Mouse (Mus musculus): ENCODE measurements at regions not wholly inside any gene's neighbourhood (a gene's known extent, or its start where the extent isn't known, plus 50 kb on each side); places are given as distances from the start of the nearest gene placed in this dataset.

GRCm38 (mm10) chr14:46461960-46462359 is 71.5 kb upstream of the Bmp4 start:
- H3K27ac ChIP-seq = no peak overlapping the region
- no peaks in the 10 kb centered on the region for H3K27me3 ChIP-seq (ENCODE audit: control insufficient read depth, insufficient read depth, low read length)
- no peaks in the 10 kb centered on the region for H3K9me3 ChIP-seq (ENCODE audit: control insufficient read depth, low read length)
- DNase-seq (ENCODE audit: low read depth in 3 of 3, low spot score in 3 of 3) (no peak), ATAC-seq (ENCODE audit: insufficient read depth) (no peak)
- no peak overlapping the region for H3K4me2 ChIP-seq (ENCODE audit: low read depth)
- 0 out of 4 replicates have a peak, but pooled peaks cover 0 to 2% of the 10 kb centered on the region in 2 experiments for H3K4me1 ChIP-seq (replicated peaks; ENCODE audit: control insufficient read depth in 2 of 2, insufficient read depth in 2 of 2, low read length in 1 of 2)
- no peak overlapping the region for H3K4me3 ChIP-seq (ENCODE audit: insufficient read depth in 1 of 2, low read depth in 2 of 2, low read length in 2 of 2)
- H3K36me3 ChIP-seq (replicated peaks; ENCODE audit: control insufficient read depth, insufficient read depth, low read depth) = no peaks in the 10 kb centered on the region
- TF ChIP-seq CTCF (IDR thresholded peaks at IDR 0.05; ENCODE audit: low read depth) (no peak), EP300 (IDR thresholded peaks at IDR 0.05; ENCODE audit: low read depth) (no peak)
- H3K9ac ChIP-seq (replicated peaks) = no peak overlapping the region
- 69% methylated on average over 4 of the region's 4 CpGs for WGBS (ENCODE audit: insufficient replicate concordance)

- H3K4me2 ChIP-seq (ENCODE audit: low read depth) = no peak overlapping the region
- no peaks in the 10 kb centered on the region for H3K4me1 ChIP-seq (replicated peaks; ENCODE audit: control insufficient read depth in 2 of 2, insufficient read depth in 2 of 2, low read length in 1 of 2)
- ATAC-seq (ENCODE audit: insufficient read depth) (no peak), DNase-seq (ENCODE audit: low read depth in 3 of 3, low spot score in 3 of 3) (no peak)
- no peak overlapping the region for H3K9ac ChIP-seq (replicated peaks)
- 56% methylated on average over 6 of the region's 6 CpGs for WGBS (ENCODE audit: insufficient replicate concordance)
- TF ChIP-seq EP300 (IDR thresholded peaks at IDR 0.05; ENCODE audit: low read depth) = no peak
- TF ChIP-seq CTCF (IDR thresholded peaks at IDR 0.05; ENCODE audit: low read depth) = no peak
- H3K9me3 ChIP-seq (ENCODE audit: control insufficient read depth, low read length) = no peaks in the 10 kb centered on the region
- H3K27me3 ChIP-seq (ENCODE audit: control insufficient read depth, insufficient read depth, low read length) = no peaks in the 10 kb centered on the region
- H3K36me3 ChIP-seq (replicated peaks; ENCODE audit: control insufficient read depth, insufficient read depth, low read depth) = no peaks in the 10 kb centered on the region
- H3K4me3 ChIP-seq (ENCODE audit: insufficient read depth in 1 of 2, low read depth in 2 of 2, low read length in 2 of 2) = no peak overlapping the region
- H3K27ac ChIP-seq = no peak overlapping the region
Measured at GRCm38 (mm10) chr14:46454500-46454899, 64.0 kb upstream of the Bmp4 start.

- 75% methylated on average over 6 of the region's 6 CpGs for WGBS (ENCODE audit: insufficient replicate concordance)
Measured at GRCm38 (mm10) chr14:46441696-46442095, 51.2 kb upstream of the Bmp4 start.

More at GRCm38 (mm10) chr14:46441696-46442095, 51.2 kb upstream of the Bmp4 start:
- no peaks in the 10 kb centered on the region for H3K36me3 ChIP-seq (replicated peaks; ENCODE audit: control insufficient read depth, insufficient read depth, low read depth)
- H3K27me3 ChIP-seq (ENCODE audit: control insufficient read depth, insufficient read depth, low read length) = no peaks in the 10 kb centered on the region
- H3K27ac ChIP-seq = no peak overlapping the region
- no peak for TF ChIP-seq CTCF (IDR thresholded peaks at IDR 0.05; ENCODE audit: low read depth)
- no peak for TF ChIP-seq EP300 (IDR thresholded peaks at IDR 0.05; ENCODE audit: low read depth)
- no peak overlapping the region for H3K4me3 ChIP-seq (ENCODE audit: insufficient read depth in 1 of 2, low read depth in 2 of 2, low read length in 2 of 2)
- no peaks in the 10 kb centered on the region for H3K4me1 ChIP-seq (replicated peaks; ENCODE audit: control insufficient read depth in 2 of 2, insufficient read depth in 2 of 2, low read length in 1 of 2)
- ATAC-seq (ENCODE audit: insufficient read depth) = no peak
- H3K9ac ChIP-seq (replicated peaks) = no peak overlapping the region
- H3K4me2 ChIP-seq (ENCODE audit: low read depth) = no peak overlapping the region
- DNase-seq (ENCODE audit: low read depth in 3 of 3, low spot score in 3 of 3) = no peak
- H3K9me3 ChIP-seq (ENCODE audit: control insufficient read depth, low read length) = no peaks in the 10 kb centered on the region

All from liver, embryonic 14.5 days (tissue).